Mouse (Mus musculus): ENCODE results near the gene Cyp2j7. TPM values are rescaled to one million over a fixed set of nuclear protein-coding genes. Genes with fewer than 3 reads are reported as not detected.
"Not testable (repeated sequence)": the region's sequence is repeated elsewhere in the genome, so short reads cannot be mapped to it uniquely, and the experiment has no call there.

Gene Cyp2j7
- polyA plus RNA-seq (2012; ENCODE audit: insufficient read depth, insufficient read length, low replicate concordance, missing spikeins) = not detected in 2 replicates

- Histone ChIP-seq H3K4me1 (ENCODE audit: control insufficient read depth, insufficient read depth, low read length) (no peaks in the 10 kb centered on the region), H3K27ac (ENCODE audit: insufficient read depth, low read depth, low read length) (no peak within 1 kb of the TSS), H3K4me3 (ENCODE audit: insufficient read depth, low read depth, low read length) (no peak within 1 kb of the TSS)
- 80% methylated on average over 3 of the region's 3 CpGs for WGBS
- no peak for TF ChIP-seq POLR2A (IDR thresholded peaks at IDR 0.05; ENCODE audit: insufficient read depth, low read depth, low read length)
- no peak for TF ChIP-seq CTCF (IDR thresholded peaks at IDR 0.05; ENCODE audit: insufficient read depth, low read depth, low read length)
Observed at GRCm38 (mm10) chr4:96236559-96236958, at the start of gene Cyp2j7. TSS of gene Cyp2j7 (minus strand) at chr4:96236659.

GRCm38 (mm10) chr4:96276896-96277295 is 40.4 kb upstream of the Cyp2j7 start:
- not testable (repeated sequence) for H3K4me3 ChIP-seq (ENCODE audit: insufficient read depth, low read depth, low read length); H3K27ac ChIP-seq (ENCODE audit: insufficient read depth, low read depth, low read length); H3K4me1 ChIP-seq (ENCODE audit: control insufficient read depth, insufficient read depth, low read length)
- 72% methylated on average over 1 of the region's 1 CpGs for WGBS

- no peak overlapping the region for H3K27ac ChIP-seq (ENCODE audit: insufficient read depth, low read depth, low read length)
- H3K4me3 ChIP-seq (ENCODE audit: insufficient read depth, low read depth, low read length) = no peak overlapping the region
- TF ChIP-seq CTCF (IDR thresholded peaks at IDR 0.05; ENCODE audit: insufficient read depth, low read depth, low read length) = no peak
Observed at GRCm38 (mm10) chr4:96273907-96274306, 37.4 kb upstream of the Cyp2j7 start.

GRCm38 (mm10) chr4:96196701-96197100 is 39.8 kb downstream of the Cyp2j7 start:
- no peaks in the 10 kb centered on the region for H3K4me1 ChIP-seq (ENCODE audit: control insufficient read depth, insufficient read depth, low read length)
- no peak overlapping the region for H3K4me3 ChIP-seq (ENCODE audit: insufficient read depth, low read depth, low read length)
- 72% methylated on average over 1 of the region's 1 CpGs for WGBS
- H3K27ac ChIP-seq (ENCODE audit: insufficient read depth, low read depth, low read length) = no peak overlapping the region
- TF ChIP-seq POLR2A (IDR thresholded peaks at IDR 0.05; ENCODE audit: insufficient read depth, low read depth, low read length) (no peak), CTCF (IDR thresholded peaks at IDR 0.05; ENCODE audit: insufficient read depth, low read depth, low read length) (no peak)

More at GRCm38 (mm10) chr4:96273907-96274306, 37.4 kb upstream of the Cyp2j7 start:
- H3K4me1 ChIP-seq (ENCODE audit: control insufficient read depth, insufficient read depth, low read length) = no peaks in the 10 kb centered on the region

GRCm38 (mm10) chr4:96189321-96189720 is 47.1 kb downstream of the Cyp2j7 start:
- 94% methylated on average over 5 of the region's 5 CpGs for WGBS
- not testable (repeated sequence) for H3K4me1 ChIP-seq (ENCODE audit: control insufficient read depth, insufficient read depth, low read length); H3K27ac ChIP-seq (ENCODE audit: insufficient read depth, low read depth, low read length); H3K4me3 ChIP-seq (ENCODE audit: insufficient read depth, low read depth, low read length)

- H3K4me1 ChIP-seq (ENCODE audit: control insufficient read depth, insufficient read depth, low read length); H3K27ac ChIP-seq (ENCODE audit: insufficient read depth, low read depth, low read length); H3K4me3 ChIP-seq (ENCODE audit: insufficient read depth, low read depth, low read length): not testable (repeated sequence)
- 92% methylated on average over 2 of the region's 2 CpGs for WGBS
Observed at GRCm38 (mm10) chr4:96188671-96189070, 47.8 kb downstream of the Cyp2j7 start.

- H3K4me3 ChIP-seq (ENCODE audit: insufficient read depth, low read depth, low read length); H3K27ac ChIP-seq (ENCODE audit: insufficient read depth, low read depth, low read length); H3K4me1 ChIP-seq (ENCODE audit: control insufficient read depth, insufficient read depth, low read length): not testable (repeated sequence)
- 92% methylated on average over 2 of the region's 2 CpGs for WGBS
Observed at GRCm38 (mm10) chr4:96188146-96188545, 48.3 kb downstream of the Cyp2j7 start.

GRCm38 (mm10) chr4:96184716-96185115 is 51.7 kb downstream of the Cyp2j7 start:
- H3K27ac ChIP-seq (ENCODE audit: insufficient read depth, low read depth, low read length); H3K4me1 ChIP-seq (ENCODE audit: control insufficient read depth, insufficient read depth, low read length); H3K4me3 ChIP-seq (ENCODE audit: insufficient read depth, low read depth, low read length): not testable (repeated sequence)
- WGBS = 85% methylated on average over 2 of the region's 2 CpGs

GRCm38 (mm10) chr4:96162839-96163238 is 73.6 kb downstream of the Cyp2j7 start:
- no peak overlapping the region for H3K27ac ChIP-seq (ENCODE audit: insufficient read depth, low read depth, low read length)
- TF ChIP-seq CTCF (IDR thresholded peaks at IDR 0.05; ENCODE audit: insufficient read depth, low read depth, low read length) (no peak), POLR2A (IDR thresholded peaks at IDR 0.05; ENCODE audit: insufficient read depth, low read depth, low read length) (no peak)
- no peaks in the 10 kb centered on the region for H3K4me1 ChIP-seq (ENCODE audit: control insufficient read depth, insufficient read depth, low read length)
- H3K4me3 ChIP-seq (ENCODE audit: insufficient read depth, low read depth, low read length) = no peak overlapping the region
- WGBS = 97% methylated on average over 1 of the region's 1 CpGs

- H3K4me1 ChIP-seq (ENCODE audit: control insufficient read depth, insufficient read depth, low read length) = no peaks in the 10 kb centered on the region
- WGBS = 92% methylated on average over 1 of the region's 1 CpGs
- no peak overlapping the region for H3K27ac ChIP-seq (ENCODE audit: insufficient read depth, low read depth, low read length)
- TF ChIP-seq CTCF (IDR thresholded peaks at IDR 0.05; ENCODE audit: insufficient read depth, low read depth, low read length) = no peak
- H3K4me3 ChIP-seq (ENCODE audit: insufficient read depth, low read depth, low read length) = no peak overlapping the region
Observed at GRCm38 (mm10) chr4:96161575-96161974, 74.9 kb downstream of the Cyp2j7 start.

Other genes with a start within 250 kb of the Cyp2j7 start
- not detected in 2 replicates for gene Cyp2j13, start 159.1 kb downstream of the Cyp2j7 start, polyA plus RNA-seq (2012; ENCODE audit: insufficient read depth, insufficient read length, low replicate concordance, missing spikeins)
- not detected in 2 replicates for gene Cyp2j12, start 95.5 kb downstream of the Cyp2j7 start, polyA plus RNA-seq (2012; ENCODE audit: insufficient read depth, insufficient read length, low replicate concordance, missing spikeins)
- not detected in 2 replicates for gene Cyp2j11, start 112.0 kb upstream of the Cyp2j7 start, polyA plus RNA-seq (2012; ENCODE audit: insufficient read depth, insufficient read length, low replicate concordance, missing spikeins)

Measured in olfactory bulb, adult 2 months (tissue).